Mouse (Mus musculus) bone marrow macrophage, adult 2 months (primary cell): ENCODE measurements around the gene Ncoa4. TPM values are rescaled to one million over a fixed set of nuclear protein-coding genes. Genes with fewer than 3 reads are reported as not detected.
A peak's percentile ranks its signal among the peaks of the same experiment; 100 is the strongest.

Experiments used
- H3K27ac ChIP-seq: 2 replicates; pipeline ENCODE4 v1.5.1; 2012; ENCODE audit warnings: low read depth, low read length; ENCODE audit not compliant: insufficient read depth
- H3K4me1 ChIP-seq: 2 replicates; pipeline ENCODE4 v1.6.1; 2012; ENCODE audit warnings: low read length; ENCODE audit not compliant: control insufficient read depth, insufficient read depth
- H3K4me3 ChIP-seq: 2 replicates; pipeline ENCODE4 v1.5.1; 2012; ENCODE audit warnings: mild to moderate bottlenecking, low read length, moderate library complexity; ENCODE audit not compliant: insufficient read depth
- CTCF ChIP-seq: IDR thresholded peaks from 2 replicates; pipeline ENCODE4 v1.5.1; 2012; ENCODE audit warnings: low read depth, mild to moderate bottlenecking, low read length, moderate library complexity
- POLR2A ChIP-seq: IDR thresholded peaks from 2 replicates; pipeline ENCODE4 v1.6.1; 2012; ENCODE audit warnings: mild to moderate bottlenecking, low read depth, low read length, borderline replicate concordance
- polyA plus RNA-seq: library from polyadenylated mRNA; stranded (reverse); fragments of >200 nt; gene quantifications from 2 replicates; pipeline ENCODE4 v1.2.4, GENCODE M21; 2012; ENCODE audit not compliant: missing spikeins, insufficient read depth, insufficient read length

Ncoa4 gene
- polyA plus RNA-seq, 1 experiment = 209 TPM

- H3K27ac ChIP-seq = no peak overlapping the region
- H3K4me3 ChIP-seq = no peak overlapping the region
- no peaks in the 10 kb centered on the region for H3K4me1 ChIP-seq
- no peak for TF ChIP-seq CTCF
- no peak for TF ChIP-seq POLR2A
Observed at GRCm38 (mm10) chr14:32140359-32140965, 19.2 kb upstream of the Ncoa4 start.

DNA sequence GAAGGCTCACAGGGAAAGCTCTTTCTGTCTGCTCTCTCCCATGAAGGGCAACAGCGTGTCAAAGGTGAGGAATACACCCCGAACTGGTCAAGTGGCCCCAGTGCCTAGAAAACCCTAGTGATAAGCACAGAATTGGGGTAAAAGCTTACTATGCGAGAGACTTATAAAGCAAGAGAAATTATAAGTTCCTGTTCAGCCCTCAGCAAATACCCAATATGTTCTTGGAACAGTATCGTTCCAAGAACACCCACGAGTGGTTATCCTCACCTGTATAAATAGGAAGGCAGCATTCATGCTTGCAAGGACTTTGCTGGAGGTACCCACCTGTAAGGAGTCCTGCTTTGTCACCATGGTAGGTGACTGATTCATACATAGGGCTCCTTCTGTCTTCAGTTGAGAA is 17.9 kb upstream of the Ncoa4 start, which contains the start of gene Msmb:
TSS of gene Msmb (plus strand) at position 301 of the 400 bp plus-strand sequence.
- H3K4me3 ChIP-seq = no peak within 1 kb of the TSS
- H3K27ac ChIP-seq = no peak within 1 kb of the TSS
- no peaks in the 10 kb centered on the region for H3K4me1 ChIP-seq
- TF ChIP-seq POLR2A (no peak), CTCF (no peak)

- no peak for TF ChIP-seq POLR2A
- TF ChIP-seq CTCF = no peak
- Histone ChIP-seq H3K4me3 (no peak overlapping the region), H3K27ac (no peak overlapping the region), H3K4me1 (no peaks in the 10 kb centered on the region)
Observed at GRCm38 (mm10) chr14:32144734-32145133, 14.9 kb upstream of the Ncoa4 start.

GRCm38 (mm10) chr14:32145401-32145800 is 14.3 kb upstream of the Ncoa4 start:
- H3K4me1 ChIP-seq = no peaks in the 10 kb centered on the region
- H3K27ac ChIP-seq = no peak overlapping the region
- no peak overlapping the region for H3K4me3 ChIP-seq
- TF ChIP-seq CTCF (no peak), POLR2A (no peak)

DNA sequence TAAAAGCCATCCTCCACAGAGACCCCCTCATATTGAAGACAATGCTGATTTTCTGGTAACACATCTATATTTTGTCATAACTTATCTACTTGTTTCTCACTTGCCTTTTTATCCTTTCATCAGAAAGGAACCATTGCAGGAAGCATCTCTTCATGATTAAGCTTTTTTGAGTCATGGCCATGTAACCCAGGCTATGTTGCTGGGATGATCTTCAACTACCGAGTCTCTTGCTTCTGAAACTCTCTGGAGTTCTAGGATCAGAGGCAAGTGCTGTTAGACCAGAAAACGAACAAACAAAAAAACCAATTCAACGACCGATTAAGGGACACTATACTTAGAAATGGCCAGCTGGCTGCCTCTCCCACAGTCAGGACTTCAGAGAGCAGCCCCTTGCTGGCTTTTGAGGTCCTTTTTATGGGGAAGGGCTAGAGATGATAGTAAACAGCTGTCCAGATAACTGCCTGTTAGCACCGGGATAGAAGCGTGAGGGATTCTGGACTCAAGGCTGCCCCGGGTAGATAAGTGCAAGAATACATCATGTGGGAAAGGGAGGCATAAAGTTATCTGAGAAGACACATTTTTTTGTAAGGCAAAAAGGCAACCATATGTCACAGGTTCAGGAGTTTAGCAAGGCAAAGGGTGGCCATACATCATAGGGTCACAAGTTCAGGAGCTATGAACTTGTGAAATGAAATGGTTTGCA is 13.7 kb upstream of the Ncoa4 start:
- TF ChIP-seq CTCF (no peak), POLR2A (no peak)
- no peak overlapping the region for H3K27ac ChIP-seq
- H3K4me3 ChIP-seq = no peak overlapping the region
- no peaks in the 10 kb centered on the region for H3K4me1 ChIP-seq

GRCm38 (mm10) chr14:32146578-32146977 is 13.1 kb upstream of the Ncoa4 start:
- TF ChIP-seq CTCF = no peak
- no peak for TF ChIP-seq POLR2A
- Histone ChIP-seq H3K4me3 (no peak overlapping the region), H3K4me1 (no peaks in the 10 kb centered on the region), H3K27ac (no peak overlapping the region)

DNA sequence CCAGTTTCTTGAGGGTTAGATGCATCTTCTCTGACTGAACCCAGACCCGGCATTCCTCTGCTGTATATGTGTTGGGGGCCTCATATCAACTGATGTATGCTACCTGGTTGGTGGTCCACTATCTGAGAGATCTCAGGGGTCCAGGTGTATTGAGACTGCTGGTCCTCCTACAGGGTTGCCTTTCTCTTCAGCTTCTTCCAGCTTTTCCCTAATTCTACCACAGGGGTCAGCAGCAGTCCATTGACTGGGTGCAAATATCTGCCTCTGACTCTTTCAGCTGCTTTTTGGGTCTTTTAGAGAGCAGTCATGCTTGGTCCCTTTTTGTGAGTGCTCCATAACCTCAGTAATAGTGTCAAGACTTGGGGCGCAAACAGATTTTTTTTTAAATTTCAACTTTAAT is 8.8 kb upstream of the Ncoa4 start:
- Histone ChIP-seq H3K4me1 (no peaks in the 10 kb centered on the region), H3K4me3 (no peak overlapping the region), H3K27ac (no peak overlapping the region)
- TF ChIP-seq CTCF (no peak), POLR2A (no peak)

GRCm38 (mm10) chr14:32152243-32152965 is 7.3 kb upstream of the Ncoa4 start:
- no peak overlapping the region for H3K27ac ChIP-seq
- H3K4me1 ChIP-seq = no peaks in the 10 kb centered on the region
- TF ChIP-seq CTCF = no peak
- TF ChIP-seq POLR2A = no peak

DNA sequence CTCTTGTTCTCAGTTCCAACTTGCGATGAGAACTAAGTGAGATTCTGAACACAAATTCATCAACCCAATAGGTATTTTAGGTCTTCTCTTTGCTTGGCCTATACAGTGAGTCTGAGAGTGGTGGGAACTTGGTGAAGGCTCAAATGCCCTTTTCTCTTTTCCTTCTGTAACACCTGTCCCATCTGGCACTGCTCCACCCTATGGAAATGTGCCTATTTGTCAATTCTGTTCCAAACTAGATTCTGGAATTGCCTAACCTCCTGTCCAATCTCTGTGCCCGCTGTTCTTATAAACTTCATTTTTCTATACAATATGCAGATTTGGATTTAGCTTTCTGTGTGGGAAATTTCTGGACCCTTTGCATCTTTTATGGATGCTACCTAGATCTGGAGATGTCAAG is 6.5 kb upstream of the Ncoa4 start:
- H3K4me1 ChIP-seq = no peaks in the 10 kb centered on the region
- no peak overlapping the region for H3K27ac ChIP-seq
- no peak overlapping the region for H3K4me3 ChIP-seq
- TF ChIP-seq CTCF (no peak), POLR2A (no peak)

More at GRCm38 (mm10) chr14:32152243-32152965, 7.3 kb upstream of the Ncoa4 start:
- no peak overlapping the region for H3K4me3 ChIP-seq

- TF ChIP-seq POLR2A = no peak
- TF ChIP-seq CTCF = no peak
- H3K4me3 ChIP-seq = no peak overlapping the region
- no peak overlapping the region for H3K27ac ChIP-seq
- no peaks in the 10 kb centered on the region for H3K4me1 ChIP-seq
Observed at GRCm38 (mm10) chr14:32154758-32155157, 4.9 kb upstream of the Ncoa4 start.

DNA sequence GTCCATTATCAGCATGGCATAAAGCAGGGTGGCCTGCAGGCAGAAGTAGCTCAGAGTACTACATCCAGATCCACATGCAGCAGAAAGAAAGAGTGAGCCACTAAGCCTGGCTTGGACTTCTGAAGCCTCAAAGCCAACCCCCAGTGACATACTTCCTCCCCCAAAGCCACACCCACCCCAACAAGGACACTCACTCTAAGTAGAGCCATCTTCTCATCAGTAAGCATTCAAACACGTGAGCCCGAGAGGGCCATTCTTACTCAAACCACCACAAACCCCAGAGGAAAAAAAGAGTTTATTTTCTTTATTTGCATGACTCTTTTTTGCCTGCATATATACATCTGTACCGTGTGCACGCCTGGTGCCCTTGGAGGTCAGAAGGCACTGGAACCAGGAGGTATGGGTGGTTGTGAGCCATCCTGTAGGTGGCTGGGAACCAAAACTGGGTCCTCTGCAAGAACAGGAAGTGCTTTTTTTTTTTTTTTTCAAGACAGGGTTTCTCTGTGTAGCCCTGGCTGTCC is 455 bp upstream of the Ncoa4 start:
- Histone ChIP-seq H3K4me3 (peak overlapping the region; percentile 93), H3K27ac (peak overlapping the region; percentile 86), H3K4me1 (peaks cover 23% of the 10 kb centered on the region)
- no peak for TF ChIP-seq CTCF
- no peak for TF ChIP-seq POLR2A
